Mouse (Mus musculus) kidney, postnatal 14 days (tissue): ENCODE measurements at regions not wholly inside any gene's neighbourhood (a gene's known extent, or its start where the extent isn't known, plus 50 kb on each side); places are given as distances from the start of the nearest gene placed in this dataset.
A peak's percentile ranks its signal among the peaks of the same experiment; 100 is the strongest.

Experiments
- DNase-seq: peaks from one replicate; pipeline ENCODE4 v3.0.0; 2022; ENCODE audit warnings: mixed read lengths

DNA sequence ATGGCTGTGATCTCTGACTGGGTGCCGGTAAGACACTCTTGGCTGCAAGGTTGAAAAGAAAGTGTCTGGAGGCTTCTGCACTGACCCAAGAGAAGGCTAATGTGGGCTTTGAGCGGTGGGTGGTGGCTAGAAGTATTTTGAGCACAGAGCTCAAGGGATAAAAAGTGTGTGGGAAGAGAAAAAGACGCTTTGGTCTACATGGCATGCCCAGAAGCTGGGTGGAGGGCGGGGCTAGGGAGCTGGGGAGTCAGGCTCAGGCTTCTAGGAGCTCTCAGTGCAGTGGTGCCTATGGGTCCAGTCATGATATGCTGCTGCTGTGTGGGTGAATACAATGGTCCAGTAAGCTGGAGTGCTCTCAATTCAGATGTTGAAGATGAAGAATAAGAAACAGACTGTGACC, 152.1 kb downstream of the Efnb1 start:
- DNase-seq: no peak

DNA sequence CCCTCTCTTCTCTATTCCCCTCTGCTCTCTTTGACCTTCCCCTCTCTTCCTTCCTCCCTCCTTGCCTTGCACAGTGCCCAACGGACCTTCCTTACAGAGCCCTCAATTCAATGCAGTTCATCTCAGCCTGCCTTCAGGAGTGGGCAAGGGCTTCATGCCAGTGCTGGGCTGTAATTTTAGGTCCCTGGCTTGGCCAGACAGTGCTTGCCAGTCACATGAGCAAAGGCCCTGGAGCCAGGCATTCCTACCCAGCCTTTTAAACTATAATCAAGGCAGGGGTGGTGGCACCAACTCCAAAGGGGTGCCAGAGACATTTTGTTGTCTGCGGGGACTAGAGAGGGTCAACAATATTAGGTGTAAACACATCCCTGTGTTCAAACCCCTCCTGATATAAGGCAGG, 150.9 kb downstream of the Efnb1 start:
- no peak for DNase-seq

DNA sequence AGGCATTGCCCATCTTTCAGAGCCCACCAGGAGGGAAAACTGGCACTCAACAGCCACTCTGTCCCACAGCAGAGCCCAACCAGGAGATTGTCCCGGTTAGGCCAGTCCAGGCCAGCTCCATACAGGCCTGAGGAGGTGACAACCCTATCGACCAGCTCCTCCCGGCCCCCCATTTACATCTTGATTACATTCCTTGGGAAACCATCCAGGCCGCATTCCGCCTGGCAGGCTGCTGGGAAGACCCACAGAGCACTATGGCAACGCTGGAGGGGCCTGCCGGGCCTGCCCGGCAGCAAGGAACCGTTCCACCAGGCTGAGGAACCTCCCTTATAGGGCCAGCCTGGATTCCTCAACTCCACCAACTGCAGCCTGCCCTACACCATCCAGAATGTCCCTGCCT, 149.7 kb downstream of the Efnb1 start:
- DNase-seq: peak; percentile 65

DNA sequence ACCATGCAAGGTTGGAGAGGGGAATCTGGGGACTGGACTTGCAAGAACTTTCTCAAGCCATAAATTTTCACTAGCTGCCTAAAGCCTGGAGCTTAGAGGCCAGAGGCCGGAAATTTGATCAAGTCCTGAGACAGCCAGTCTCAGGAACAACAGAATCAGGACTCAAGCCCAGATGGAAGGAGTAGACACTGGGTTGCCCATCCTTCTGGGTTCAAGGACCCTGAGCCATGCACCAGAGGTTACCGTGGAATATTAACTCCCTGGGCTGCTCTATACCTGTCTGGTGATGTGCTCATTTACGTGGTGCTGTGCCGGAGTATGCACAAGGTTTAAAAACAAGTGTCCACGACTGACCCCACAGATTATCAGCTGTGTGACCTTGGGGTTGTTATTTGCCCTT, 145.1 kb downstream of the Efnb1 start:
- no peak for DNase-seq

DNA sequence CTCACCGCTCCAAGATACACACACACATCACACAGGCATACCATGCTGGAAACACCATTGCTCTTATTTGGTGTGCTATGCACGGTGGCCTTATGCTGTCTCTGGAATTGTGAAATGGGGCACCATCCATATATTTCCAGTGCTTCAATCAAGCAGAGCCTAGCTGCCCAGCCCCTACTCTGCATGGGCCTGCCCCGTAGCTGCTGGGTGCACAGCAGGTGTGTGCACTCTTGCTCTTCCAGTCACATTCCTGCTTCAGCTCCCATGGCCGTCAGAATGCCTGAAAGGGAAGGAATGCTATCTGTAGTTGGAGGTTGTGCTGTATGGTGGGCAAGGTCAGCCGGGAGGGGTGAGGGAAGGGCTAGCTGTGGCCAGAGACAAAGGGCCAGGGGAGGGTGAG, 144.6 kb downstream of the Efnb1 start:
- DNase-seq: no peak

DNA sequence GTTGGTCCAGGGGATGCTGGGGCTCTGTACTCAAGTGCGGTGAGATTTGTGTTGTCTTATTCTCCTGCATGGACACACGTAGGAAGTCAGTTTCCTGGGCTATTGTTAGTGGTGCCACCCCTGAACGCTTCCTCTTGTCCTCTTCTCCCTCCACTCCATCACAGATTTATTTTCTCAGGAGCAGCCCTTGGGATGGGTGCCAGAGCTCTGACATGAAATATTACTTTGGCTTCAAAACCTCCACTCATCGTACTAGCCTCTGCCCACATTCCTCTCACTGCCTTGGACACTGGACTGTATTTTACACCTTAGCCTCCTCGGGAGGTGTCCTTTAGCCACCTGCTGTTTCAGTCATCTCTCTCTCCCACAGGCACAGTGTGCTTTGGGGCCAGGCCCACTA, 139.6 kb downstream of the Efnb1 start:
- peak; percentile 33 for DNase-seq

DNA sequence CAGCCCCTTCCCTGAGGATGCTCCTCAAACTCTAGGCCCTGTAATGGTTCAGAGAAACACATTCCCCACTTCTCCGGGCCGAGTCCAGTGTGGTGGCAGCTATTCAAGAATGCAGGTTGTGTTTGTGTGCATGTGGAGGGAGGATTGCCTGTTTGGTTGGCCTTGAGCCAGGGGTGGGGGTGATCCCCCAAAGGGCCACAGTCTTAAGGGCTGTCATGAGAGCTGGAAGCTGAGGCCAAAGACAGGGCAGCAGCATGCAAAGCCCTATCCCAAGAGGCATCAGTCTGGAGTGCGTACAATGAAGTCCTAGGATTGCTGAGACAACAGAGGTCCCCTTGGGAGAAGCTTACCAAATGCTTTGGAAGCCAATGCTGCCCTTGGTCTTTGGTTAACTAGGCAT, 136.0 kb downstream of the Efnb1 start:
- no peak for DNase-seq

DNA sequence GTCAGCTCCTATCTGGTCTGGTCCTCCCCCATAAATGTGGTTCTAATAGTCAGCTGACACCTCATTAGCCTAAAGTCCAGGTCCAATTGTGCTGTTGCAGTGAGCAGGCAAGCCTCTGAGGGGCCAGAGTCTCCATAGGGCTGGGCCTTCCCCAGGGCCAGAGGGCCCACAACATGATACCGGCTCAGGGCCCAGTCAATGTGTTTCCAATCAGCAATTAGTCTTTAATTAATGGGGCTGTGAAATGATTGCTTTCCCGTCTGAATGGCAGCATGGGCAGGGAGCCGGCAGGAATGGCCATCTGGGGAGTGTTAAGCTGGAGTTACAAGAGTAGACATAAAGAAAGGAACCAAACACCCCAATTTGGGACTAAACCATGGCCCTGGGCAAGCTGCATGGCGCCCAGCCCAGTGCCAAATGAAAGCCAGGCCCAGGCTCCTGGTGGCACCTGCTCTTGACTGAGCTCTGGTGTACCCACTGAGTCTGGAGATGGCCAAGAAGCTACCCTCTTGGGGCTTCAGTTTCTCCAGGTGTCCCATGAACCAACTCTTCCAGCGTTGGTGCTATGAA, 113.2 kb downstream of the Efnb1 start:
- DNase-seq: no peak

DNA sequence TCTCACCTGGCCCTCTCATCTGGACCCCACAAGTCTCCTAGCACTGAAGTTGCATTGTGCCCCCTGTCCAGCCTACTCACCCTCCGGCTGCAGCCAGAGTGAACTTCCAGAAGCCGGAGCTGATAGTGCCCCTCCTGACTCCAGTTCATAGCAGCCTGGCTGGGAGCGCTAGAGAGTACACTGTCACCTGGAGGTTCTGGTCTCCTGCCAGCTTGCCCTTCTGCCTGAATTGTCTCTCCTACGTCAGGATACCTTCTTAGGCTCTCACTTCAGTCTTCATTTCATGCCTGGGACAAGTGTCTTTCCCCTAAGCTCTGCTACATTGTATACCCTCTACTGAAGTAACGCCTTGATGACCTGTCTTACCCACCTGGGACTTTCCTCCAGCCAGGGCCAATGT, 112.3 kb downstream of the Efnb1 start:
- DNase-seq: no peak

DNA sequence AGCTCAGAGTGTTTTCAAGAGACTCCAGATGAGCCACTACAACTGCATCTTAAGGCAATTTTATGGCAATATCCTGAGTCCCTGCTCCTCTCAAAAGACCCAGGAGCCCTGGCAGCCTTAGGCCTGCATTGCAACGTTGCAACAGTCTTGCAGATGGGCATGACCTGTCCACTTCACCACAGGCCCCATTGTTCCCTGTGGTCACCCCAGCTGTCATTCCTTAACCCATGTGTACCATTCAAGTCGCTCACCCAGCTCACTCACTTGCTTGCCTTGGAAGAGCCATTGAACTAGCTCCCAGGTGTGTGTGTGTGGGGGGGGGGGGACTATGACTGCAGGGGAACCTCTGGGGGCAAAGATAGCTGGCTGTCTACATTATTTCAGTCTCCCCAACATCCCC, 110.8 kb downstream of the Efnb1 start:
- DNase-seq: no peak

DNA sequence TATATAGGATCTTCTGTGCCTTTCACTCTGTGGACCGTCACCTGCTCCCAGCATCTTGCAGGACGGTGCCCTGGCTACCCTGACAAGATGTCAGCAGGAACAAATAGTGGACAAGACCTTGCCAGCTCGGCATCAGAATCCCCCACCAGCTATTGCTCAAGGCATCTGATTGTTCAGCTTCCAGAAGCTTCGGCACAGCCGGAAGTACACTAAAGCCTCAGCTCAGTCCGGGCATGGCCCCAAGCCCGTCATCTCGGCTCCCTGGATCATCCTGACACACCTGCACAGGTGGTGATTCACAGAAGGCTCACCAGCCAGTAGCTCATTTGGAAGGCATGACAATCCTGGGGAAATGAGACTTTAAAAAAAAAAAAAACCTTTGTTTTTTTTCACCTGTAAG, 110.1 kb downstream of the Efnb1 start:
- DNase-seq: no peak

DNA sequence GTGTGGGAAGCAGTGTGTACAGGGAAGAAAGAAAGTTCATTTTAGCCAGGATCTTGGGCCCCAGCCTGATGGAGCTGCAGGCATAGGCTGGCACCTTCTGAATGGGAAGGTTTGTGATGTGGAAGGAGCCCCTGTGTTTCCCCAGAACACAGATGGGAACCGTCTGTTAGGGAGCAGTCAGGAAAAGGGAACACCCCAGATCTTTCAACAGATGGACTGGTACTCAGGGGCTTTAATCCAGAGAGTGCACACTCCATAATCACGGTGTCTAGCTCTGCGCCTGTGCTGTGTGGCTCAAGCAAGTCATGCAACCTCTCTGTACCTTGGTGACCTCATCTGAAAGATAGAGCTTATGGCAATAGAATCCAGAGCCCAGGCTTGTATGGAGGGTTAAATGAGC, 109.6 kb downstream of the Efnb1 start:
- DNase-seq: no peak

DNA sequence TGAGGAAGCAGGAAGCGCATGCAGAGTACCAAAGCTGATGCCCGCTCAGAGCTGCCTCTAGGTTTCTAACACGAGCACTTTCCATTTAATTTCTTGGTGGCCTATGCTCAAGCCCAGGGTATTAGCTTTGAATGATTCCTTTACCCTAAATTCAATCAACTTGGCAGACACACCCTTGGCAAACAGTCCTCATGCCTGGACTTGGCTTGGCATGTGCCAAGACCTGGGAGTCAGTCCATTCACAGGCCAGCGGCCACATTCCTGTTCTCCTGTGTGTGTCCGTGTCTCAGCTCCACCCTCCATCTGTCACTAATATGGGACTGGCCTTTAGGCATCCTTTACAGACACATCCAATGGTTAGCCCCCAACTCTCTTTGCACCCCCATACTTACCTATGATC, 107.3 kb downstream of the Efnb1 start:
- no peak for DNase-seq

DNA sequence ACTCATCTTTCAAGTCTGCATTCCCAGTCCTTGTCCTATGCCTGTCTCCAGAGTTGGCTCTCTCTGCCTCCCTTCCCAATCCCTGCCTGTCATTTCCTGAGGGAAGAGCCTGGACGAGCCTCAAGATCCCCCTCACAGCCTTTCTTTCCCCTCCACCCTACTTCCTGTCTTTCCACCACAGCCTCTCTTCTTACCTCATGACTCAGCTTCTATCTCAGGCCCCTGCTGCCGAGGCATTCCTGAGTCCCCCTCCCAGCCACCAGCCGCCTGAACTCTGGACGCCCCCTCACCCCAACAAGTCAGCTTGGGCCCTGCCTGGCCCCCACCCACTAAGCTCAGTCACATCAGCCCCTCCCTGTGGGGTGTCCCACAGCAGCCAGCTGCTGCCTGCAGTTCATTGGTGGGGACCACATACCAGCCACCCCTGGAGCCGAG, 105.8 kb downstream of the Efnb1 start:
- peak; percentile 18 for DNase-seq

DNA sequence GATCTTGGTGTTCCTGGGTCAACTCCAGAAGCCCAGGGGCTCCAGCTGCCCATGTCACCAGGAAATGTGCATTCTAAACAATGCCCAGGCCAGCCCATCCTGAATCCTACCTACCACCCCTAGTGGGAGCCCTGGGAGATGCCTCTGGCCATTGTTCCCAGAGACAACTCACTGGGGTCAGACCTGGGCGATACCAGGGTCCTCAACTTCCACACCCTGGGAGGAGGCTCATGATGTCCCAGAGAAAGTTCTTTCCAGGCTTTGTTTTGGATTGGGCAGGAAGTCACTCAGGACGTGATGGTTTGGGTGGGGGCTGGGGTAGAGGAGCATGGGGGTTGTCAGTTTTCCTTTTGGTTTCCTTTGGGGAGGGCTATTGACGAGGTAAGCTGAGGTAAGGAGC, 97.1 kb downstream of the Efnb1 start:
- peak; percentile 26 for DNase-seq

DNA sequence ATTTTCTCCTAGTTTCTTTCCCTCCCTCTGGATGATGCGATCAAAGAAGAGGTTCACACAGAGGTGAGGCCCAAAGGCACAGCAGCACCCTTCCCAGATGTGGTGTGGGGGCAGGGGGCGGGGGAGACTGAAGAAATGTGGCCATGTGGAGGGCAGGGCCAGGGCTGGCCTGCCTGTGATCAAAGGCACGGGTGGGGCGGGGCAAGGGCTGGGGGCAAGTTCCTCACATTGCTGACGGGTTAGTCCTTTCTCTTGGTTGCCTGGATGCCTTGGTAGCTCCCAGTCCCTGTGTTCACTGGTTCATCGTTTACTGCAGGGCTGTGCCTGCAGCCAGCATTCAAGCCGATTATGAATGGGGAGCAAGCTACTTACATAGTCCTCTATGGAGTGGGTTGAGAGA, 96.4 kb downstream of the Efnb1 start:
- DNase-seq: no peak

DNA sequence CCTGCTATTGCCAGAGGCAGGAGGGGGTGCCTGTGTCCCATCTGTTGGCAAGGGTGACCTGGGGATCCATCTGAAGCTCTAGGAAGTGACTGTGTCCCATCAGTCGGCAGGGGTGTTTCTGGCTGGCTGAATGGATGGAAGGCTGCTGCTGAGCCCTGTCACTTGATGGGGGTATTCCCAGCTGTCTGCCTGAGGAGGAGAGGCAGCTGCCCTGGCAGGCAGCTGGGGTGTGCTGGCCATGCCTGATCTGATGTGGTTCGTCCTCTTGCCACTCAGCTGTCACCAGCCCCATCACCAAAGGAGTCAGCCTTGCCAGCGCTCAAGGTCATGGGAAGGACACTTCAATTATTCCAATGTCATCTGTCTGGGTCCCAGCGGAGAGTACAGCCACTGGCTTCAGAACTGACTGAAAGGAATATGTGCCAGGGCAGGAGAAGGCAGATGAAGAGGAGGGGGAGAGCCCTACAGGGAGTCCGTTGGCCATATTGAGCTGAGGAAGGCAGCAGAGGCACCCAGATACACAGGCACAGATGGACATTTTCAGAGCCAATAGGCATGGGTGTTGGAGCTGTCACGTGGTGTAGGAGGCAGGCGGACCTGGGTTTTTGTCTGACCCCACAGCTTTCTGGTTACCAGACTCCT, 89.3 kb downstream of the Efnb1 start:
- no peak for DNase-seq

DNA sequence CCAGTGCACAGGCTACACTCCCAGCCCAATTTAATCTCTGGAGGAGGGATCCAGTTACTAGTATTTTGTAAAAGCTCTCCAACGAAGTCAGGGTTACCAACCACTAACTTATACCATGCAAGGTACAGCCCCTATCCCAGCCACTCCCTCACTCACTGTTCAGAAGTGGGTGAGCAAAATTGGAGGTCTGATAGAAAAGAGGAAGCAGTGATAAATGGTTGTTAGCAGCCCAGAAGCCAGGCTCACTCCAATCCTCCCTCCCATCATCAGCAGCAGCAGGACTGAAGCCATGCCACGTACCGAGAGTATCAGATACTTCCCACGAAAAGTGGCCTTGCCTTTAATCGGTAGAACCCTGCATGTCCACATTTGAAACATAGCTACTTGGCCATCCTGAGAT, 86.1 kb downstream of the Efnb1 start:
- no peak for DNase-seq

DNA sequence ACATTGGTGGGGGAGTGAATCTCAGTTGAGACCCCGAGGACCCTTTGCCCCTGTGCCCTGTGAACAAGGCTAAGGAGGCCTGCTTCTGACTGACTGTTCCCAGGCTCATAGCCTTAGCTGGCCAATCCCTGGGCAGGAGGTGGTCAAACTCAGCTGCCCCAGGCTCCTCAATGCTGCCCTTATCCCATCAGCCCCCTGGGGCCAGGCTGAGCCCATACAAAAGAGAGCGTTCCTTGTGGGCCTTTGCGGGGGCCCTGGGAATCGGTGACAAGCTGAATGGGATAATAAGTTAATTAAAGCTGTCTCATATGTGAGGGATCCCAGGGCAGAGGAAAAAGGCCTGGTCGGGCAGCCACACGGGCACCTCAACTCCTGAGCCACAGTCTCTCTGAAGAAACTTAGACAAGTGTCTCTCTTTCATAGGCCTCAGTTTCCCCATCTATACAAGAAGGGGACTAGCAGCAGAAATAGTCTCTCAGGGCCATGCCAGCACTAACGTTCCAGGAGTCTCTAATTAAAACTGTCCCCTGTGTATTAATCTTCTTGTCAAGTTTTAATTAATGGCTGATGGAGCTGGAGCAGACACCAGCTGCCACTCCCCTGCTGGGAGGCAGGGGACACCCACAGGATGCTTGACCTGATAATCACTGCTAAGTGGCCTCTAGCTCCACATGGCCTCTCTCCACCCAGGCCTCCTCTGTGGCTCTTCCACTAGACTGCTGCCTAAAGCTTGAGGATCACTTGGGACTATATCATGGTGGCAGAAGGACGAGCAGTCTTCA, 84.9 kb downstream of the Efnb1 start:
- no peak for DNase-seq

DNA sequence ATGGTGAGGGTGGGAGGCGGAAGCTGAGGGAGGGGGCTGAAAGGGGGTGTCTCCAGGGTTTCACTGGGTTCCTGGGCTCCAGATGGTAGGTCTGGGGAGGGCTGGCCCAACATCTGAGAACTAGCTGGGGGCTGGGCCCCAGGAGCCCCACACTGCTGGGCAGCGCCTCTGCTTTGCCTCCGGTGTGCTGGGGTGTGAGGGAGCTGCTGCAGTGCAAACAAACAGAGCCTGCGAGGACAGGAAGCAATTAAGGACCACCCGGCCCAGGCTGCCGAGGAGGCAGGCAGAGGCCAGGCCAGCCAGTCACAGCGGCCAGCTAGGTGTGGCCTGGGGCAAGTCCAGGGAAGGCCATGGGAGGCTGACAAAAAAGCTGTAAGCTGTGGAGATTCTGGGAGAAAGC, 82.3 kb downstream of the Efnb1 start:
- no peak for DNase-seq

DNA sequence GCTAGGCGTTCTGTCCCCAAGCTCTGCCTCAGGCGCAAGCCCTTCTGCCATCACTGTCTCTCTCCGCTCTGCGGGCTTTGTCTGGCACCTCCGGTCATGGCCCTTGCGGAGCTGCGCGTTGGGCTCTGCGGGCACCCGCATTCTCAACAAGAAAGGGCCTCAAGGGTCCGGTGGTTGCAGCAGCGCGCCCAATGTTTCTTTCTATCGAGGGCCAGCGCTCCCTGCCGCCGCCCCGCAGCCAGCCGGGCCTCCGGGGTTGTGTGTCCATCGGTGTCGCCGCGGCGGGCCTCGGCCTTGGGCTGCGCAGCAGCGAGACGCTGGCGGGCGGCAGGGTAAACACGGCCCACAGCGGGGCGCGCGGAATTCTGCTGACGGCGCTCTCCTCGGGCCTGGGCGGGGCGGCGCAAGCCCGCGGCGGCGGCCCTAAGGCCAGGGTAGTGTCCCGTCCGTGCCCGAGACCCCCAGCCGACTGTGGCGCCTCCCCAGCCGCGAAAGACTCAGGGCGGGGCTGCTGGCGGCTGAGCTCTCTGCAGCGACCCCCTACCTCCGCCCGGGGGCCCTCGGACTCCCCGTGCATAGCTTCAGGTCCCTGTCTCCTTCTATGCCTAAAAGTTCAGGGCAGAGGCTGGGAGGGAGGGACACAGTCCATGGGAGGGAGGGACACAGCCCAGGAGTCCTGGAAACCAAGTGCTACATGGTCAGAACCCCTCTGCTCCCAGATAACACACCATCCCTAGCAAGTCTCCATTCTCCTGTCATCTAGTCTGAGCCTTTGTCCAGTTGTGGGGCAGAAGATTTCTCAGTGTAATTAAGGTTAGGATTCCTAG, 80.9 kb downstream of the Efnb1 start:
- DNase-seq: peak; percentile 66

DNA sequence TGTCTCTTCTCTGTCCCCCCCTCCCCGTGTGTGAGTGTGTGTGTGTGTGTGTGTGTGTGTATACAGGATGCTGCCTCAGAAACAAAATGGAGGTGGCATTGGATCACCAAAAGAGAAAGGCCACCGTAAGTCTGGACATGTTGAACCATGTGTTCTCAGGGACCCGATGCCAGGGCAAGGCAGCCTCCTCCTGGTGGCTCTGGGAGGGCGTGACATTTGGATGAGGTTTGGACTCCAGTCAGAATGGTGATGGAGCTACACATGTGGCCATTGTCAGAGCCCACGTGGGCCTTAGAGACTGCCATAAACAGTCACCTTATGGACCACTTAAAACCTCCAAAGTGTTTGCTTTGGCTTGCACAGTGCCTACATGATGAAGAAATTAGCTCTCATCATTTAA, 80.0 kb downstream of the Efnb1 start:
- DNase-seq: no peak

DNA sequence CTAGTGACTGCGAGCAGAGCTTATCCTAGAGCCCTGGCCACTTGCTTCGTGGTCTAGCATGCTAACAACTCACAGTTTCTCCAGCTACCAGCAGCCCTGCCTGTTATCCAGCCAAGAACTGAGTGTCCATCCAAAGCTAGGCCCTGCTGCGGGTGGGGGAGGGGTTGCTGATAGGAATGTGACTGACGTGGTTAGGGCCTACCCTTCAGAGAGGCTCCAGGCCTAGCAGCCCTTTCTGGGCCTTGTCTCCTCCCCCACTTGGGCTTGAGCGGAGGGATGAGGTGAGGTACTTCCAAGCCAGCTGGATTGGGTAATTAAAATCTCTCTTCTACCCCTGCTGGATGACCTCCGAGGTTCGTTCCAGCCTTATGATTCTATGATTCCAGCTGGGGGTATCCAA, 79.2 kb downstream of the Efnb1 start:
- peak; percentile 36 for DNase-seq
